Mouse (Mus musculus): ENCODE data around the gene Exog. TPM values are rescaled to one million over a fixed set of nuclear protein-coding genes. Genes with fewer than 3 reads are reported as not detected.

Exog gene
- total RNA-seq, 2 experiments from 2014 or later: 5.2 to 10.2 TPM

GRCm38 (mm10) chr9:119498247-119498607 lies 53.5 kb downstream of the Exog start:
- ATAC-seq (replicated peaks; ENCODE audit: poor library complexity): no peak

- ATAC-seq (replicated peaks; ENCODE audit: poor library complexity): no peak
Measured at GRCm38 (mm10) chr9:119498885-119499284, 54.1 kb downstream of the Exog start.

- no peak for ATAC-seq (replicated peaks; ENCODE audit: poor library complexity)
Measured at GRCm38 (mm10) chr9:119503613-119504012, 58.9 kb downstream of the Exog start.

- ATAC-seq (replicated peaks; ENCODE audit: poor library complexity): no peak
Measured at GRCm38 (mm10) chr9:119504981-119505658, 60.4 kb downstream of the Exog start.

GRCm38 (mm10) chr9:119510902-119511301 lies 66.2 kb downstream of the Exog start:
- no peak for ATAC-seq (replicated peaks; ENCODE audit: poor library complexity)

- no peak for ATAC-seq (replicated peaks; ENCODE audit: poor library complexity)
Measured at GRCm38 (mm10) chr9:119512993-119513392, 68.2 kb downstream of the Exog start.

- ATAC-seq (replicated peaks; ENCODE audit: poor library complexity): no peak
Measured at GRCm38 (mm10) chr9:119513816-119514215, 69.1 kb downstream of the Exog start.

GRCm38 (mm10) chr9:119514986-119515385 lies 70.2 kb downstream of the Exog start:
- no peak for ATAC-seq (replicated peaks; ENCODE audit: poor library complexity)

Other genes starting within 250 kb of the Exog start
- gene Slc22a13, start 235.8 kb upstream of the Exog start, total RNA-seq (2015): not detected in 2 replicates
- gene Slc22a13, start 235.8 kb upstream of the Exog start, total RNA-seq (2017): not detected in 2 replicates
- gene Oxsr1, start 122.5 kb upstream of the Exog start, total RNA-seq (2015): 14.5 and 16.9 TPM in 2 replicates
- 29.1 and 32.2 TPM in 2 replicates for gene Oxsr1, start 122.5 kb upstream of the Exog start, total RNA-seq (2017)
- 19.5 and 20.9 TPM in 2 replicates for gene Acaa1a, start 105.3 kb upstream of the Exog start, total RNA-seq (2015)
- 23.2 and 30.1 TPM in 2 replicates for gene Acaa1a, start 105.3 kb upstream of the Exog start, total RNA-seq (2017)
- 33.4 and 34.6 TPM in 2 replicates for gene Myd88, start 103.5 kb upstream of the Exog start, total RNA-seq (2015)
- 21.2 and 23.1 TPM in 2 replicates for gene Myd88, start 103.5 kb upstream of the Exog start, total RNA-seq (2017)
- 3.6 and 3.8 TPM in 2 replicates for gene Xylb, start 87.6 kb upstream of the Exog start, total RNA-seq (2015)
- gene Xylb, start 87.6 kb upstream of the Exog start, total RNA-seq (2017): 2.2 and 5.2 TPM in 2 replicates
- not detected in 2 replicates for gene Slc22a14, start 79.4 kb upstream of the Exog start, total RNA-seq (2015)
- not detected in 2 replicates for gene Slc22a14, start 79.4 kb upstream of the Exog start, total RNA-seq (2017)
- 1.2 TPM in 2 replicates for gene Acvr2b, start 42.8 kb upstream of the Exog start, total RNA-seq (2015)
- 0.68 and 1.2 TPM in 2 replicates for gene Acvr2b, start 42.8 kb upstream of the Exog start, total RNA-seq (2017)
- not detected in 2 replicates for gene Scn5a, start 134.1 kb downstream of the Exog start, total RNA-seq (2015)
- gene Scn5a, start 134.1 kb downstream of the Exog start, total RNA-seq (2017): not detected in 2 replicates